Mouse (Mus musculus): ENCODE results near the gene Tmem236.

The Tmem236 gene

DNA sequence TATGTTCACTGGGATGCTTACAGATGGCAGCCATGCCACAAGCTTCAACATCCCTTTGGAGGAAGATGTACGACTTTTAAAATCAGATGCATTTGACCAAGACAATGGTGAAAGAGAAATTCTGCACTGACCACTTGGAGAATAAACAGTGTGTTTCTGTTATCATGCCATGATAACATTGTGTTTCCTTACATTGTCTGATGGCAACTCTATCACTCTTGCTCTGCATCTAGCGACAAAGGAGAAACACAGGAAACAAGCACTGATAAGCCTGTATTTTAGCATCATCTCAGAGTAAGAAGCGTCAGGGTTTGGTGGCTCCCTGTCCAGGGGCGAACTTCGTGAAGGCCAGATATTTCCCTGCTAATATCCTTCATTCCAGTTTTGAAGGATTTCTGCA, 61.0 kb downstream of the Tmem236 start:
- in situ Hi-C loops (cut with MboI; ENCODE audit: unreplicated experiment in 2 of 2): loop anchor here in 1 of 2 experiments (25.0 kb wide), 1 partner anchor 823 kb away; no protein-coding TSS in a partner anchor

DNA sequence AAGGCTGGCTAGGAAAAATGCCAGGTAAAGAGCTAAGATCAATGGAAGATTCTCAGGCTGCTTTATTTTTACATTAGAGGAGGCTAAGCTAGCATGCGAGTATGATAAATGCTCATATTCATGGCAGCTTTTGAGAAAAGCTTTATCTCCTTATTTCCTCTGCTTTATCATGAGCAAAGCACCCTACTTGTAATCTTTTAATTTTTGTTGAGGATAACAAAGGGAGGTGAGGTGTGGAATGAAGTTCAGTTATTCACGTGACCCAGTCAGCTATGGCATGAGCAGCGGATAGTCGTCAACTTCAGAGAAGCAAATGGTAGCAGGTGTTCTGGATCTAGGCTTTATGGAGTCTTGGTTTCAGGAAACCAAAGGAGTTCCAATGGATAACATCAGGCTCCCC, 62.6 kb downstream of the Tmem236 start:
- in situ Hi-C loops (cut with MboI; ENCODE audit: unreplicated experiment in 2 of 2): loop anchor here in 1 of 2 experiments (25.0 kb wide), 1 partner anchor 825 kb away; no protein-coding TSS in a partner anchor

DNA sequence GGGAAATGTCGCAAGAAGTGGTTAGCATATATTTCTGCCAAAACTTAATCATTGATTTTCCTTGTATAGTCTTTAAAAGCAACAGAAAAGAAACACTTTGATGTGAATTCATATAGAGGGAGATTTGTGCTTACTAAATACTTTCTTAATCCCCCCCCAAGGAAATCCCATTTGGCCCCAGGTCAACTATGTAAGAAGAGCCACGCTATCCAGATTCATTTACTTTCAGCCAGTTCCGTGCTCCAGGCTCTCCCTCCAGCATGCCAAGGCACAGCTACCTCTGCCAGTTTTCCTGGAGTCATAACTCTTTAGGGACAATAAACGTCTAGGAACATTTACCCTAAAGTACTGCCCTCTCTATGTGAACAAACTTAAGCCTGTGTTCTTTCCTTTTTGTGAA, 63.4 kb downstream of the Tmem236 start:
- in situ Hi-C loops (cut with MboI; ENCODE audit: unreplicated experiment in 2 of 2): loop anchor here in 1 of 2 experiments (25.0 kb wide), 1 partner anchor 825 kb away; no protein-coding TSS in a partner anchor

DNA sequence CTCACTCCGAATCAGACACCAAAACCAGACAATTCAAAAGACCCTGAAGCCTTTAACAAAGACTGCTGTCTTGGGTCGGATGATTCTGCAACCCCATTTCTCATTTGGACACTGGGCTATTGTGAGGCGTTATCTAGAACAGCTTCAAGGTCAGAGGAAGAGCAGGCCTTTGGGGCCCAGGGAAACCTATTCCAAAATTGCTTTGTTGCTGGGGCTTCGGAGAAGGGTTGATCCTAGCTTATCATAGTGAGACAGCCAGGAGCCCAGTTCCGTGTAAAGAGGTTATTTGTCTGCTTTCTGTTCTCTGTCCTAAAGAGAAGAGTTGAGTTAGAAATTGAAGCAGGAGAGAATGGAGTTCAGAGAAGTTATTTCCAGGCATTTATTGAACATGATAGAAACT, 64.8 kb downstream of the Tmem236 start:
- in situ Hi-C loops (cut with MboI; ENCODE audit: unreplicated experiment in 2 of 2): loop anchor here in 1 of 2 experiments (25.0 kb wide), 1 partner anchor 827 kb away; no protein-coding TSS in a partner anchor

DNA sequence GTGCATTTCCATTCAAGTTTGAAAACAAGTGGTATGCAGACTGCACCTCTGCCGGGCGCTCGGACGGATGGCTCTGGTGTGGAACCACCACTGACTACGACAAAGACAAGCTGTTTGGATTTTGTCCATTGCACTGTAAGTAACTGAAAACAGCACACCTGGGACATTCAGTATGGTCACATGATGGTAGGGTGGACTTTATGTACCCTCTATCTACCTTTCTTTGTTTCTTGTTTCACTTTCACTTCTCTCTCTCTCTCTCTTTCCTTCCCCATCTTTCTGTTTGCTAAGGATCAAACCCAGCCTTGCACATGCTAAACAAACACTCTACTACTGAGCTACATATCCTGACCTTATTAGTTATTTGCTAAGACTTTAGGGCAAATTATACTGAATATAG, 69.8 kb downstream of the Tmem236 start:
- in situ Hi-C loops (cut with MboI; ENCODE audit: unreplicated experiment in 2 of 2): loop anchor here (10.0 to 25.0 kb wide), 2 partner anchors 51 to 832 kb away; no protein-coding TSS in a partner anchor

DNA sequence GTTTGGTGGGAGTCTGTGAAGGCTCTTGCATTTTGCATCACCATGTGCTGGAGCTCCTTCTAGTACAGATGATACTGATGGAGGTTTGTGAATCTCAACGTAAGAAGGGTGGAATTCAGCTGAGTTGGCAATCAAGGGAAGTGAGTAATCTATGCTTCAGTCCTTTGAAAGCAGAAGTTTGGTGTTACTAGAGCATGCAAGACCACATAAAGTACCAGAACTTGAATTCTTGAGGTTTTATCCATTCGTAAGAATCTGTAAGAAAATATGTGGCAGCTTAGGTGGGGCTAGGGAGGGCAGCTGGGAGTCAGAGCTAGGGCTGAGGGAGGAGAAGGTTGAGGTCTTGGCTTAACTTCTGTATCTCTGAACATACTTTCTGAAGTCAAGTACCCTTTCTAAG, 70.3 kb downstream of the Tmem236 start:
- in situ Hi-C loops (cut with MboI; ENCODE audit: unreplicated experiment in 2 of 2): loop anchor here (10.0 to 25.0 kb wide), 2 partner anchors 50 to 832 kb away; no protein-coding TSS in a partner anchor

DNA sequence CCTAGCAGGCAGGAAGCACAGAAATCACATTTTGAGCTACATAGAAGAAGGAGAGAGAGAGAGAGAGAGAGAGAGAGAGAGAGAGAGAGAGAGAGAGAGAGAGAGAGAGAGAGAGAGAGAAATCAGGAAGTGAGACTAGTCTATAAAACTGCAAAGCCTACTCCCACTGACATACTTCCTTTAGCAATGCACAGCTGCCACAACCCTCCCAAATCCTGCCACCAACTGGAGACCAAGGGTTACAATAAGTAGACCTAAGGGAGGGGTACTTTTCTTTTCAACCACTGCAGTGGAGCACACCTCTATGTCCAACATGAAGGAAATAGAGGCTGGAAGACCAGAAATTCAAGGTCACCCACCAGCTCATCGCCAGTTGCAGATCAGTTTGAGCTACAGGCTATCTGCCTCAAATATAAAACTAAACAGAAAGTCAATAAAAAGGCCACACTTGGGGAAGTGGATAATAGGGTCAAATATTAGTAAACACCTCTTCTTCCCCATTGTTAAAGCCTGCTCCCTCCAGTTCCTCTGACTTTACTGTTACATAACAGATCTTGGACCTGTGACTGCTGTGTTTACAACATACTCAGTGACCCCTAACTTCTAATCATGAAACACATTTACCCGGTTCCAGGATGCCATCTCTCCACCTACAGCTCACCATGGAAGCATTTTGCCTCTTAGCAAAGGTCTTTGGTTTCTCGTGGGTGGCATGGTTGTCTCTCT, 75.7 kb downstream of the Tmem236 start:
- in situ Hi-C loops (cut with MboI; ENCODE audit: unreplicated experiment in 2 of 2): loop anchor here (5.0 to 25.0 kb wide), 6 partner anchors 42 to 838 kb away; partner anchors contain the start of gene Vim (in 1 of the 2)

DNA sequence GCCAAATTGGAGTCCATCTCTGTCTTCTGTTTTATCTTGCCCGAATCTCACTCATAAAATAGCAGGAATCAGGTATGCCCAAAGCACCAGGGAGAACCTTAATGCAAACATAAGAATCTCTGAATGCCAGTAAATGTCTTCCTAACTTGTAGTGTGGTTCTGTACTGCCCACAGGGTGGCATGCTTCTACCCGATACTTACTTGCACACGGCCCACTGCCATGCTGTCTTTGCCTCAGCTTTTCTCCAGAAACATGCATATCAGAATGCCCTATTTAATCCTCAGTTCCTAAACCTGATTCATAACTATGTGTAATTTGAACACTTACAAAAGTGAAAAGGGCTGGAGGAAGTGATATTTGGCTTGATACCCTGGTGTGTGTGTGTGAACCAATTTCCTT, 77.6 kb downstream of the Tmem236 start:
- in situ Hi-C loops (cut with MboI; ENCODE audit: unreplicated experiment in 2 of 2): loop anchor here (5.0 to 25.0 kb wide), 4 partner anchors 40 to 690 kb away; partner anchors contain the start of gene Vim (in 1 of the 2)

DNA sequence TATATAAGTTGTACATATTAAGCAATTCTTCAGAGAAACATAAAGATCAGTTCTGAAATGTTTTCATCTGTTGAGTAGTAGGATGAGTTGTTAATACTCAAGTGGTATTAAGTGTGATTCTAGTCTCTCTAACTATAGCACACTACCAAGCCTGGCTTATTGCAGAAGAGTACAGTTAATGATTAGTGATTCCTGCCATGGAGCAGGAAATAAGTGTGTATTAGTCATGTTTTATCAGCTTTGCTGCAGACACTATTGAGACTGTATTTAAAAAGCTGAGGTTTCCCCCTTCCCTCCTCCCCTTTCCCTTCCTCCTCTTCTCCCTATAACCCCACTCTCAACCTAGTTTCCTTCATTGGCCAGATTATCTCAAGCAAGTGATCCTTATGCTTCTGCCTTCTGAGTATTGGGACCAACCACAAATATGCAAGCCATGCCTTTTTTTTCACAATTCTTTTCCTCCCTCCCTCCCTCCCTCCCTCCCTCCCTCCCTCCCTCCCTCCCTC, 84.1 kb downstream of the Tmem236 start:
- in situ Hi-C loops (cut with MboI; ENCODE audit: unreplicated experiment in 2 of 2): loop anchor here in 1 of 2 experiments (25.0 kb wide), 2 partner anchors 496 to 696 kb away; partner anchors contain the start of gene Vim

DNA sequence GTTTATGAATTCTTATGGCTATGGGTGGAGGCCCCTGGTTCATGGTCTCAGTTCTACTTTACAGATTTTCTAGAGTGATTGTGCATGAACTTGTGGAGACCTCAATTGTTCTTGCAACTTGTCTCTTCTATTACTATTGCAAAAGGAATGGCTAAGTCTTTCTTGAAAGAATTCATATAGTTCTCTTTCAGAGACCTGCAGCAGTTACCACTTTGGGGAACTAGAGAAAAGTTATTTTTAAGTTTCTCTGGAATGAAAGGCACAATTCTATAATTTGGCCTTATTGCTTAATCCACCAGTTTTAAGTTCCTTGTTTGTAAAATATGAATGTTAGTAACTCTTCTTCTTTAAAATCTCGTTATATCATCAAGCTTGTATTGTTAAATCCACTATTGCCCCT, 87.8 kb downstream of the Tmem236 start:
- in situ Hi-C loops (cut with MboI; ENCODE audit: unreplicated experiment in 2 of 2): loop anchor here in 1 of 2 experiments (25.0 kb wide), 2 partner anchors 500 to 700 kb away; partner anchors contain the start of gene Vim

DNA sequence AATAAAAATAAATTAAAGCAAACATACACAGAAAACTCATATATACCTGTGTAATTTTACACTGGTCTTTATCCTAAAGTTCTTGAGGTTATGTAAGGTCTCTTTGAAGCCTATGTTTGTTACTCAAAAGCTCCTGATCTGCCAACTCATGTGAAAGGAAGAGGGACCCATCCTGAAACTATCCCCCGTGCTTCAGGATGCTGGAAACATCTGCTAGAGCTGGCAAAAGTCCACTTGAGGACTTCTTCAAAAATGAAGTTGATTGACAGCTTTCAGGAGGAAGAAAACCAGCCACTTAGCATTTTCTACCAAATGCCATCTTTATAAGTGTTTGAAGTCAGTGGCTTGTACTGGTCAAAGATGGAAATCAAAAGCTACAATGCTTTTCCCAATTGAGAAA, 94.8 kb downstream of the Tmem236 start:
- in situ Hi-C loops (cut with MboI; ENCODE audit: unreplicated experiment in 2 of 2): loop anchor here in 1 of 2 experiments (25.0 kb wide), 2 partner anchors 507 to 707 kb away; partner anchors contain the start of gene Vim

All from v-Abl transformed pro-B cells (cell line).